Mouse (Mus musculus) erythroblast, embryonic 14.5 days (primary cell): Measurements from ENCODE around the gene Mgl2.

ENCODE experiments used
- GATA1 ChIP-seq: IDR thresholded peaks from 2 replicates; pipeline ENCODE4 v1.6.1; 2012; ENCODE audit warnings: low read length, inconsistent platforms, mixed read lengths
- TAL1 ChIP-seq: IDR thresholded peaks from 3 replicates; pipeline ENCODE4 v1.6.1; 2012; ENCODE audit warnings: low read length, inconsistent platforms, mixed read lengths

DNA sequence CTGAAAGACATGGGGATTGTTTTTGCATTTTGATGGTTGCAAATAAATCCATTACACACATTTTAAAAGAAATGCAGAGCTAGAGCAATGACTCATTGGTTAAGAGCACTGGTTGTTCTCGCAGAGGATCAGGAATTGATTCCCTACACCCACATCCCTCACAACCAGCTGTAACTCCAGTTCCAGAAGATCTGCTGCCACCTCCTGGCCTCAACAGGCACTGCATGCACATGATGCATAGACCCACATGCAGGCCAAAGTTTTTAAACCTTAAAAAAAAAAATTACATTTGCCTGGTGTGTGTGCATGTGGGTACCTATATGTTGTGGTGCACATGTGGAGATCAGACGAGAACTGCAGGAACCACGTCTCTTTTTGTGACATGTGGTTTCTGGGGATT, 20.0 kb upstream of the Mgl2 start:
- TF ChIP-seq TAL1 (no peak), GATA1 (no peak)
